Mouse (Mus musculus): ENCODE measurements around the gene Itgae.

- no peak for TF ChIP-seq POLR2A (IDR thresholded peaks at IDR 0.05; ENCODE audit: insufficient read depth, low read depth, low read length)
- no peak for TF ChIP-seq CTCF (IDR thresholded peaks at IDR 0.05)
Observed at GRCm38 (mm10) chr11:73044789-73045188, 45.6 kb upstream of the Itgae start.
